Mouse (Mus musculus): ENCODE data around the gene Oat. TPM values are rescaled to one million over a fixed set of nuclear protein-coding genes. Genes with fewer than 3 reads are reported as not detected.

The Oat gene
- polyA plus RNA-seq, 1 experiment from 2014 or later, result 88.2 TPM

- Histone ChIP-seq H3K4me3 (replicated peaks; ENCODE audit: low read depth, low read length) (no peak overlapping the region), H3K4me2 (ENCODE audit: low read length) (no peak overlapping the region), H3K27me3 (ENCODE audit: control insufficient read depth, insufficient read depth, low read length) (no peaks in the 10 kb centered on the region), H3K27ac (replicated peaks; ENCODE audit: low read depth, low read length) (no peak overlapping the region), H3K4me1 (ENCODE audit: control insufficient read depth, insufficient read depth, low read length) (no peaks in the 10 kb centered on the region), H3K36me3 (ENCODE audit: control insufficient read depth, insufficient read depth, low read length) (peaks cover 15% of the 10 kb centered on the region), H3K9ac (replicated peaks; ENCODE audit: low read length) (no peak overlapping the region), H3K9me3 (ENCODE audit: control insufficient read depth, low read length) (no peaks in the 10 kb centered on the region)
- ATAC-seq (ENCODE audit: low FRiP score, low TSS enrichment) (no peak), DNase-seq (no peak)
- WGBS, result 93% methylated on average over 6 of the region's 6 CpGs
Observed at GRCm38 (mm10) chr7:132568817-132569216, 7.4 kb downstream of the Oat start.

- WGBS, result 43% methylated on average over 1 of the region's 1 CpGs
- peak; percentile 35 for DNase-seq
- Histone ChIP-seq H3K4me1 (ENCODE audit: control insufficient read depth, insufficient read depth, low read length) (no peaks in the 10 kb centered on the region), H3K9ac (replicated peaks; ENCODE audit: low read length) (no peak overlapping the region), H3K9me3 (ENCODE audit: control insufficient read depth, low read length) (no peaks in the 10 kb centered on the region), H3K4me3 (replicated peaks; ENCODE audit: low read depth, low read length) (no peak overlapping the region), H3K36me3 (ENCODE audit: control insufficient read depth, insufficient read depth, low read length) (peaks cover 42% of the 10 kb centered on the region), H3K27me3 (ENCODE audit: control insufficient read depth, insufficient read depth, low read length) (no peaks in the 10 kb centered on the region), H3K27ac (replicated peaks; ENCODE audit: low read depth, low read length) (no peak overlapping the region), H3K4me2 (ENCODE audit: low read length) (no peak overlapping the region)
- ATAC-seq (ENCODE audit: low FRiP score, low TSS enrichment), result no peak
Observed at GRCm38 (mm10) chr7:132565831-132566230, 10.4 kb downstream of the Oat start.

DNA sequence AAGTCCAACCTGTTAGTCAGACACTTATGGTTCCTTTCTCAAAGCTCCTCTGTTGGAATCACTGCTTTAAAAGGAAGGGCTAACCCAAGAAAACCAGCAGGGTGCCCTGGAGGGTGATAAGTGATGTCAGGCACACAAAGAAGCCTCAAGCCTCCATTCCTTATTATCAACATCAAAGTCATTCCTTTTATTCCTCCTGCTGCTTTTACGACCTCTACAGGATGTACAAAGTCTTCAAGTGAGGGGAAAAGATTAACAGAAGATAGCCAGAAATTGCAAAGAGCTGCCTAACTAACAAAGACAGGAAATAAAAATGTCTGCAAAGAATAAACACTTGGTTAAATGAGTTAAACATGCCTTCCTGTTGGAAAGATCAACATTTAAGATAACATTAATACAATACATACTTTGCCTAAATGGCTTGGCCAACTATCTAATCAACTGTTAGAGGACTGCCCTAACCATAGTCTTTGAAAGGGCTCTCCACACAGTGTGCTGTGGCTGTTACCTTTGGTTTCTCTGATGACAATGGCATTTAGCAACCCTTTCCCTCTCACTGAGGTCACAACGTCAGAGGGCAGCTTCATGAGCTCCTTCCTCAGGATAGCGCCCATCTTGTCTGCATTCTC is 16.9 kb downstream of the Oat start:
- DNase-seq (no peak), ATAC-seq (ENCODE audit: low FRiP score, low TSS enrichment) (no peak)
- Histone ChIP-seq H3K4me2 (ENCODE audit: low read length) (no peak overlapping the region), H3K9me3 (ENCODE audit: control insufficient read depth, low read length) (no peaks in the 10 kb centered on the region), H3K27ac (replicated peaks; ENCODE audit: low read depth, low read length) (no peak overlapping the region), H3K27me3 (ENCODE audit: control insufficient read depth, insufficient read depth, low read length) (no peaks in the 10 kb centered on the region), H3K9ac (replicated peaks; ENCODE audit: low read length) (no peak overlapping the region), H3K4me3 (replicated peaks; ENCODE audit: low read depth, low read length) (no peak overlapping the region), H3K36me3 (ENCODE audit: control insufficient read depth, insufficient read depth, low read length) (peaks cover 66% of the 10 kb centered on the region), H3K4me1 (ENCODE audit: control insufficient read depth, insufficient read depth, low read length) (no peaks in the 10 kb centered on the region)
- WGBS, result 81% methylated on average over 3 of the region's 3 CpGs

- no peak for DNase-seq
- 91% methylated on average over 7 of the region's 7 CpGs for WGBS
- no peak overlapping the region for H3K27ac ChIP-seq (replicated peaks; ENCODE audit: low read depth, low read length)
- H3K27me3 ChIP-seq (ENCODE audit: control insufficient read depth, insufficient read depth, low read length), result no peaks in the 10 kb centered on the region
- no peak for ATAC-seq (ENCODE audit: low FRiP score, low TSS enrichment)
- peaks cover 58% of the 10 kb centered on the region for H3K36me3 ChIP-seq (ENCODE audit: control insufficient read depth, insufficient read depth, low read length)
- H3K4me2 ChIP-seq (ENCODE audit: low read length), result no peak overlapping the region
- no peaks in the 10 kb centered on the region for H3K4me1 ChIP-seq (ENCODE audit: control insufficient read depth, insufficient read depth, low read length)
- H3K9me3 ChIP-seq (ENCODE audit: control insufficient read depth, low read length), result no peaks in the 10 kb centered on the region
- no peak overlapping the region for H3K4me3 ChIP-seq (replicated peaks; ENCODE audit: low read depth, low read length)
- H3K9ac ChIP-seq (replicated peaks; ENCODE audit: low read length), result no peak overlapping the region
Observed at GRCm38 (mm10) chr7:132558141-132558736, 18.0 kb downstream of the Oat start.

DNA sequence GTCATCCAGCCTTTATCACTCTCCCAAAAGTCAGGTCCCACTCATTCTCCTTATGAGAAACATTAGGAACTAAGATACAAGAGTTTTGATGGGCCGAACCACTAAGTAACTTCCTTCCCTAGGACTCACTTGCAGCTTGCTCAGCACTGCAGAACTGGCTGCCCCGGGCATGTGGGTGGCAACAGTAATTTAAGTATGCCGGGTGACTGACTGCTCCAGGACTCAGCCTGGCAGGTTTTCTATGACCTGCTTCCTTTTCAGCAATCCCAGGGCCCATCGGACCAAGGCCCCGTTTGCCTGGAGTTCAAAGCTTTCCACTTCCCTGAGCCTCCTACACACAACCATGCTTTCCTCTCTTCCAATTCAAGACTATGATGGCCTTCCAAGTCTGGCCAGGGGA is 19.6 kb downstream of the Oat start:
- 93% methylated on average over 5 of the region's 5 CpGs for WGBS

GRCm38 (mm10) chr7:132555911-132556310 is 20.3 kb downstream of the Oat start:
- WGBS, result 47% methylated on average over 4 of the region's 4 CpGs
- no peaks in the 10 kb centered on the region for H3K9me3 ChIP-seq (ENCODE audit: control insufficient read depth, low read length)
- no peak overlapping the region for H3K27ac ChIP-seq (replicated peaks; ENCODE audit: low read depth, low read length)
- H3K4me2 ChIP-seq (ENCODE audit: low read length), result no peak overlapping the region
- H3K4me3 ChIP-seq (replicated peaks; ENCODE audit: low read depth, low read length), result no peak overlapping the region
- no peak for ATAC-seq (ENCODE audit: low FRiP score, low TSS enrichment)
- no peak overlapping the region for H3K9ac ChIP-seq (replicated peaks; ENCODE audit: low read length)
- H3K27me3 ChIP-seq (ENCODE audit: control insufficient read depth, insufficient read depth, low read length), result no peaks in the 10 kb centered on the region
- no peak for DNase-seq
- peaks cover 36% of the 10 kb centered on the region for H3K36me3 ChIP-seq (ENCODE audit: control insufficient read depth, insufficient read depth, low read length)
- no peaks in the 10 kb centered on the region for H3K4me1 ChIP-seq (ENCODE audit: control insufficient read depth, insufficient read depth, low read length)

More for the DNA sequence above, 19.6 kb downstream of the Oat start:
- Histone ChIP-seq H3K9me3 (ENCODE audit: control insufficient read depth, low read length) (no peaks in the 10 kb centered on the region), H3K4me3 (replicated peaks; ENCODE audit: low read depth, low read length) (no peak overlapping the region), H3K4me1 (ENCODE audit: control insufficient read depth, insufficient read depth, low read length) (no peaks in the 10 kb centered on the region), H3K27ac (replicated peaks; ENCODE audit: low read depth, low read length) (no peak overlapping the region), H3K36me3 (ENCODE audit: control insufficient read depth, insufficient read depth, low read length) (peaks cover 42% of the 10 kb centered on the region), H3K27me3 (ENCODE audit: control insufficient read depth, insufficient read depth, low read length) (no peaks in the 10 kb centered on the region), H3K4me2 (ENCODE audit: low read length) (no peak overlapping the region), H3K9ac (replicated peaks; ENCODE audit: low read length) (no peak overlapping the region)
- DNase-seq, result no peak
- no peak for ATAC-seq (ENCODE audit: low FRiP score, low TSS enrichment)

- Histone ChIP-seq H3K36me3 (ENCODE audit: control insufficient read depth, insufficient read depth, low read length) (peaks cover 19% of the 10 kb centered on the region), H3K27ac (replicated peaks; ENCODE audit: low read depth, low read length) (no peak overlapping the region), H3K9ac (replicated peaks; ENCODE audit: low read length) (no peak overlapping the region), H3K4me2 (ENCODE audit: low read length) (no peak overlapping the region), H3K9me3 (ENCODE audit: control insufficient read depth, low read length) (no peaks in the 10 kb centered on the region), H3K4me1 (ENCODE audit: control insufficient read depth, insufficient read depth, low read length) (no peaks in the 10 kb centered on the region), H3K4me3 (replicated peaks; ENCODE audit: low read depth, low read length) (no peak overlapping the region), H3K27me3 (ENCODE audit: control insufficient read depth, insufficient read depth, low read length) (no peaks in the 10 kb centered on the region)
- DNase-seq (peak; percentile 35), ATAC-seq (ENCODE audit: low FRiP score, low TSS enrichment) (no peak)
- WGBS, result 74% methylated on average over 2 of the region's 2 CpGs
Observed at GRCm38 (mm10) chr7:132554091-132554490, 22.1 kb downstream of the Oat start.

- no peaks in the 10 kb centered on the region for H3K9me3 ChIP-seq (ENCODE audit: control insufficient read depth, low read length)
- WGBS, result 2% methylated on average over 27 of the region's 27 CpGs
- H3K4me1 ChIP-seq (ENCODE audit: control insufficient read depth, insufficient read depth, low read length), result no peaks in the 10 kb centered on the region
- peak; percentile 93 for ATAC-seq (ENCODE audit: low FRiP score, low TSS enrichment)
- peak overlapping the region; percentile 74 for H3K4me2 ChIP-seq (ENCODE audit: low read length)
- DNase-seq, result peak; percentile 97
- H3K27ac ChIP-seq (replicated peaks; ENCODE audit: low read depth, low read length), result no peak overlapping the region
- H3K9ac ChIP-seq (replicated peaks; ENCODE audit: low read length), result peak overlapping the region; percentile 49
- no peaks in the 10 kb centered on the region for H3K36me3 ChIP-seq (ENCODE audit: control insufficient read depth, insufficient read depth, low read length)
- peak overlapping the region; percentile 40 for H3K4me3 ChIP-seq (replicated peaks; ENCODE audit: low read depth, low read length)
- no peaks in the 10 kb centered on the region for H3K27me3 ChIP-seq (ENCODE audit: control insufficient read depth, insufficient read depth, low read length)
Observed at GRCm38 (mm10) chr7:132551351-132552126, 24.7 kb downstream of the Oat start.

Data from midbrain, embryonic 14.5 days (tissue).